Comparison of ENCODE assay signal across 8 mouse cellular contexts in genomic region chr10:26773541-26773940, GRCm38 (mm10). TPM values are rescaled to one million over a fixed set of nuclear protein-coding genes. Genes with fewer than 3 reads are reported as not detected.
DNase-seq lines count a peak whose midpoint lies in the region; ATAC-seq and TF ChIP-seq lines count a peak whose summit lies in the region.

No protein-coding gene starts in this region.

- DNase-seq in testis, postnatal 10 days (ENCODE audit: low spot score): no peak
- no peak for DNase-seq in hindbrain, embryonic 14.5 days (ENCODE audit: low spot score)
- no peak for DNase-seq in liver, embryonic 13.5 days
- no peak for DNase-seq in frontal cortex, postnatal 14 days (ENCODE audit: low spot score in 2 of 2)
- no peak for DNase-seq in urinary bladder, postnatal 25 days (ENCODE audit: low spot score)
- no peak for DNase-seq in layer of hippocampus, postnatal 14 days (ENCODE audit: low spot score in 2 of 2)

- H3K36me3 ChIP-seq in testis, adult 2 months (ENCODE audit: control insufficient read depth, insufficient read depth, low read length): no peaks in the 10 kb centered on the region
- H3K36me3 ChIP-seq in hindbrain, embryonic 14.5 days (replicated peaks; ENCODE audit: control insufficient read depth, insufficient read depth): no peaks in the 10 kb centered on the region
- H3K36me3 ChIP-seq in liver, embryonic 13.5 days: no peaks in the 10 kb centered on the region

- H3K27me3 ChIP-seq in testis, adult 2 months (ENCODE audit: control insufficient read depth, insufficient read depth, low read length): no peaks in the 10 kb centered on the region
- no peaks in the 10 kb centered on the region for H3K27me3 ChIP-seq in hindbrain, embryonic 14.5 days (ENCODE audit: control insufficient read depth, insufficient read depth, low read length)
- H3K27me3 ChIP-seq in liver, embryonic 13.5 days: no peaks in the 10 kb centered on the region

- peak overlapping the region; percentile 25; the same call in 1 of the 2 replicates for H3K27ac ChIP-seq in testis, adult 2 months (ENCODE audit: control insufficient read depth, insufficient read depth, low read depth, low read length)
- H3K27ac ChIP-seq in hindbrain, embryonic 14.5 days: 0 out of 2 replicates have a peak overlapping the region, but pooled peaks have one; percentile 76
- H3K27ac ChIP-seq in liver, embryonic 13.5 days: peak overlapping the region; percentile 81; the same call in 1 of the 2 replicates

- H3K4me1 ChIP-seq in testis, adult 2 months (ENCODE audit: control insufficient read depth, insufficient read depth, low read length): no peaks in the 10 kb centered on the region; the same call in 1 of the 2 replicates
- 0 out of 2 replicates have a peak, but pooled peaks cover 3% of the 10 kb centered on the region for H3K4me1 ChIP-seq in hindbrain, embryonic 14.5 days (replicated peaks; ENCODE audit: control insufficient read depth, insufficient read depth, low read length)
- H3K4me1 ChIP-seq in liver, embryonic 13.5 days (replicated peaks): peaks cover 53% of the 10 kb centered on the region

- TF ChIP-seq POLR2A in testis, adult 2 months (IDR thresholded peaks at IDR 0.05; ENCODE audit: control insufficient read depth, low read depth, low read length): no peak

- H3K9ac ChIP-seq in hindbrain, embryonic 14.5 days: 0 out of 2 replicates have a peak overlapping the region, but pooled peaks have one; percentile 55
- no peak overlapping the region for H3K9ac ChIP-seq in liver, embryonic 13.5 days

- TF ChIP-seq CTCF in testis, adult 2 months (IDR thresholded peaks at IDR 0.05; ENCODE audit: control insufficient read depth, insufficient read depth, insufficient replicate concordance, low read depth, low read length): no peak

- no peaks in the 10 kb centered on the region for H3K9me3 ChIP-seq in hindbrain, embryonic 14.5 days (ENCODE audit: control insufficient read depth, low read length)
- H3K9me3 ChIP-seq in liver, embryonic 13.5 days (replicated peaks): no peaks in the 10 kb centered on the region

- no peak for ATAC-seq in hindbrain, embryonic 14.5 days (ENCODE audit: low FRiP score)
- ATAC-seq in liver, embryonic 13.5 days (ENCODE audit: low read depth): no peak
- ATAC-seq in CD4-positive, CD25-positive, alpha-beta regulatory T cell, adult 4 months: no peak

- no peak overlapping the region for H3K4me3 ChIP-seq in testis, adult 2 months (ENCODE audit: control insufficient read depth, low read depth, low read length)
- H3K4me3 ChIP-seq in hindbrain, embryonic 14.5 days (replicated peaks; ENCODE audit: low read length): peak overlapping the region; percentile 50
- peak overlapping the region; percentile 67 for H3K4me3 ChIP-seq in liver, embryonic 13.5 days (replicated peaks)

- WGBS in hindbrain, embryonic 14.5 days: 30% methylated on average over 5 of the region's 5 CpGs
- 42% methylated on average over 5 of the region's 5 CpGs for WGBS in liver, embryonic 13.5 days (ENCODE audit: insufficient replicate concordance)

- peak overlapping the region; percentile 78 for H3K4me2 ChIP-seq in hindbrain, embryonic 14.5 days (replicated peaks)
- H3K4me2 ChIP-seq in liver, embryonic 13.5 days: peak overlapping the region; percentile 79

RNA-seq across cellular contexts. Expression of gene Arhgap18, which starts 20.3 kb away (rescaled TPM):
- polyA plus RNA-seq in testis, adult 2 months (2012; rRNA removed): 1.4 and 1.7 TPM in 2 replicates
- 13.3 and 14.9 TPM in 2 replicates for polyA plus RNA-seq in hindbrain, embryonic 14.5 days (2014; fragmentation: Nextera tagmentation; extraction: Ambion mirVana)
- polyA plus RNA-seq in liver, embryonic 13.5 days (2015; fragmentation: Nextera tagmentation; extraction: Ambion mirVana): 7.9 and 10.6 TPM in 2 replicates
- 10 to 100 TPM; 46.8 to 50.9 TPM for polyA plus RNA-seq in CD4-positive, CD25-positive, alpha-beta regulatory T cell, adult 4 months (2017; shearing (Covaris generic))
- total RNA-seq in layer of hippocampus, postnatal 14 days (2021): 1 to 10 TPM; 6.6 to 8.5 TPM

Comparison
In these comparisons a context has a peak if more than half of its experiments do, and no peak if none do; other contexts are left out.
1. H3K27ac ChIP-seq: peak in every context shown above with its lines; median percentile 81 in liver, embryonic 13.5 days; 76 in hindbrain, embryonic 14.5 days; 25 in testis, adult 2 months.